Mouse (Mus musculus) forebrain, embryonic 15.5 days (tissue): ENCODE data around the gene Ankrd66. TPM values are rescaled to one million over a fixed set of nuclear protein-coding genes. Genes with fewer than 3 reads are reported as not detected.
A peak's percentile ranks its signal among the peaks of the same experiment; 100 is the strongest.
"Not testable (repeated sequence)": the region's sequence is repeated elsewhere in the genome, so short reads cannot be mapped to it uniquely, and the experiment has no call there.

Experiments
- ATAC-seq: fragments of 200-750 bp; cut with Nextera tagmentation; replicated peaks from 2 replicates; pipeline ENCODE4 v1.8.0; 2017; ENCODE audit warnings: mild to moderate bottlenecking, moderate TSS enrichment, moderate library complexity
- H3K27ac ChIP-seq: fragments of 300-500 bp; sonication (generic); replicated peaks from 2 replicates; pipeline ENCODE4 v1.5.1; 2015; ENCODE audit warnings: mild to moderate bottlenecking, inconsistent platforms
- H3K27me3 ChIP-seq: fragments of 300-500 bp; sonication (generic); 2 replicates; pipeline ENCODE4 v1.6.1; 2015; ENCODE audit warnings: inconsistent platforms
- H3K36me3 ChIP-seq: fragments of 300-500 bp; sonication (generic); 2 replicates; pipeline ENCODE4 v1.6.1; 2015; ENCODE audit warnings: mild to moderate bottlenecking, inconsistent platforms
- H3K4me1 ChIP-seq: fragments of 300-500 bp; sonication (generic); 2 replicates; pipeline ENCODE4 v1.6.1; 2015; ENCODE audit warnings: inconsistent platforms
- H3K4me2 ChIP-seq: fragments of 300-500 bp; sonication (generic); replicated peaks from 2 replicates; pipeline ENCODE4 v1.6.1; 2015; ENCODE audit warnings: mild to moderate bottlenecking, inconsistent platforms
- H3K4me3 ChIP-seq: fragments of 300-500 bp; sonication (generic); 2 replicates; pipeline ENCODE4 v1.5.1; 2015; ENCODE audit warnings: mild to moderate bottlenecking, inconsistent platforms
- H3K9ac ChIP-seq: fragments of 300-500 bp; sonication (generic); replicated peaks from 2 replicates; pipeline ENCODE4 v1.6.1; 2015; ENCODE audit warnings: mild to moderate bottlenecking, inconsistent platforms
- H3K9me3 ChIP-seq: fragments of 300-500 bp; sonication (generic); 2 replicates; pipeline ENCODE4 v1.6.1; 2016; ENCODE audit warnings: inconsistent platforms
- WGBS: fragments of 180-500 bp; shearing (Covaris S2); methylation state at CpG from one replicate; pipeline ENCODE4 v1.1.7; 2015; ENCODE audit warnings: mixed read lengths; 5-methylcytosine and 5-hydroxymethylcytosine counted together
- polyA plus RNA-seq: library from polyadenylated mRNA; unstranded; fragments of >200 nt; fragmentation: Nextera tagmentation; extraction: Ambion mirVana; gene quantifications from 2 replicates; pipeline ENCODE4 v1.2.1, GENCODE M21; 2015

The Ankrd66 gene
- polyA plus RNA-seq, 1 experiment from 2014 or later = 0.47 TPM

DNA sequence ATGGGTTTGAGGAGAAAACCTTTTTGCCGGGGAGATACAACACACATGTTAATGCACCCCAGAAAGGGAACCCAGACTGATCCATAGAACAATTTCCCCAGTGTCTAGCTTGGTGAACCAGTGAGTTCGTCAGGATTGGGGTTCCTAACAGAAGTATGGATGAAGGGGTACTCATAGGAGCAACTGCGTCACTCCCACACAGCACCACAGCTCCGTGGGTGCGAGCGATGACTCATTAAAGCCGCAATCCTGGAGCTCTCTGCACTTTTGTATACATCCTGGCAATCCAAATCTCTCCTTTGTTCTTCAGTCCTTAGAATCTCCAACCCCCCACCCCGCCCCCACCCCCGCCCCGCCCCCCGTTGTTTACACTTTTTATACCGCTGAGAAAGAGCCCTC is 24.2 kb upstream of the Ankrd66 start:
- no peaks in the 10 kb centered on the region for H3K27me3 ChIP-seq
- H3K9me3 ChIP-seq = no peaks in the 10 kb centered on the region
- H3K36me3 ChIP-seq = no peaks in the 10 kb centered on the region
- peak; percentile 55 for ATAC-seq
- peak overlapping the region; percentile 48 for H3K4me3 ChIP-seq
- H3K9ac ChIP-seq = peak overlapping the region; percentile 51
- WGBS = 4% methylated on average over 12 of the region's 12 CpGs
- H3K27ac ChIP-seq = no peak overlapping the region
- H3K4me2 ChIP-seq = peak overlapping the region; percentile 82
- peaks cover 8% of the 10 kb centered on the region for H3K4me1 ChIP-seq

DNA sequence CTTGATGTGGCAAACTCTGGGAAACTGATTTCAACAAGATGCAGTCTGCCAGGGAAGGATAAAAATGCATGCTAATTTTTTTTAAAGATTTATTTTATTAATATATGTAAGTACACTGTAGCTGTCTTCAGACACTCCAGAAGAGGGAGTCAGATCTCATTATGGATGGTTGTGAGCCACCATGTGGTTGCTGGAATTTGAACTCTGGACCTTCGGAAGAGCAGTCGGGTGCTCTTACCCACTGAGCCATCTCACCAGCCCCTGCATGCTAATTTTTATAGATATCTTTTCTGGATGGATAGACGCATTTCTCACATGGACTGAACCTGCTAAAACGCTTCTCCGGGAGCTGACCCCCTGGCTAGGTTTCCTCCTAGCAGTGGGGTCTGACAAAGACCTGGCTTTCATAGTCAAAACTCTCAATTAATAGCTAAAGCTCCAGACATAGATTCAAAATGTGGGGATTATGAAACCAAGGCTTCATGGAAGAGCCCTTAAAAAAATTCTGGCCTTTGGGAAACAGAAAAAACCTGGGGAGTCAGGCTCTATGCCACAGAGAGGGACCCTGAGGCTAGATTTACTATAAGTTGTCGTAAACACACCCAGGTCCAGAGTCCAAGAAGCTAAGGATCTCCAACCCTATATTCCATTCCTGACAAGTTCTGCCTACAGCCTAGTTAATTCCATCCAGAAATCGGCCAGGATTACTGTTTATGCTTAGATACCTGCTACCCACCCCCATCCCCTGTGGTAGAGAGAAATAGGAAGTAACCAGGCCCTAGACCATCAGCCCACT is 20.0 kb upstream of the Ankrd66 start:
- Histone ChIP-seq H3K4me3 (no peak overlapping the region), H3K27ac (no peak overlapping the region), H3K27me3 (no peaks in the 10 kb centered on the region), H3K4me2 (no peak overlapping the region), H3K36me3 (no peaks in the 10 kb centered on the region), H3K4me1 (peaks cover 4% of the 10 kb centered on the region; the same call in 1 of the 2 replicates), H3K9ac (no peak overlapping the region), H3K9me3 (no peaks in the 10 kb centered on the region)
- WGBS = 93% methylated on average over 7 of the region's 7 CpGs
- ATAC-seq = no peak

DNA sequence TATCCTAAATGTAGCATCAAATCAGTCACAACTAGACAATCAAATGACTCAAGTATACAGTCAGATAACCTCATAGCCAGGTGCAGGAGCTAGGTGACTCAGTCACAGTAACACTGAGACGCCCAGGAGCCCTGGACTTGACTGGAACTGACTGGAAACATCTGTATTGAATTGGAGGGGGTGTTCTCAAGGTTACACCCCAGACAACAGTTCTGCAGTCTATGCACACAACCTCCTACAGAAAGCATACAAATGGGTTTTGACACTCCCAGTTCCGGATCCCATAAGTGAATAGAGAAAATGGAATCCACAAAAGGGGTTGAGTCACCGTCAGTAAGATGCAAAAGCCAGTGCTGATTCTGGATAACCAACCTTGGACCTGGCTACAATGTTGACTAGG is 15.2 kb upstream of the Ankrd66 start:
- H3K27me3 ChIP-seq = no peaks in the 10 kb centered on the region
- H3K9ac ChIP-seq = no peak overlapping the region
- no peaks in the 10 kb centered on the region for H3K9me3 ChIP-seq
- no peak overlapping the region for H3K4me2 ChIP-seq
- WGBS = 85% methylated on average over 3 of the region's 3 CpGs
- 0 out of 2 replicates have a peak, but pooled peaks cover 5% of the 10 kb centered on the region for H3K4me1 ChIP-seq
- H3K27ac ChIP-seq = no peak overlapping the region
- H3K36me3 ChIP-seq = no peaks in the 10 kb centered on the region
- H3K4me3 ChIP-seq = no peak overlapping the region
- ATAC-seq = no peak

DNA sequence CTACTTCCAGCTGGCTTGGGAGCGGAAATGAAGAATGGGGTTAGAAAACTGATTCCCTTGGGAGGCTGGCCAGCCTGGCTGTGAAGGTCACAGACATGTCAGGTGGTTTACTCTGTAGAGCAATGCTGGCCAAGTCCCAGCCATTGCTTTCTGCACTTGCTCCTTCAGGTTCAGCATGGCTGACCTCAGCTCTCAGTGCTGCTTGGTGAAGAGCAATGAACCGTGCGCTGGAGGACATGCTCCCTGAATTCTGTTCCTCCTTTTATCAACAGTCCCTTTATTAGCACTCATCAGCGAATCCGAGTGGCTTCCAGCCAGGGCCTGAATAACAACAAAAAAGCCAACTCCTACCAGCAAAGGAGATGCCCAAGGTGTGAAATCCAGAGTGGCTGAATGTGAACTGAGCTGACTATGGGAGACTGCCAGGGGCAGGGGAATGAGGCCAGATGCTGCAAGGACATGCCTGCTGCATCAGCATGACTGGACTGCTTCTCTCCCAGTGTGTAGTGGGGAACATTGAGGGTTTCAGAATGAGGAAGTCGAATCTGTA is 14.2 kb upstream of the Ankrd66 start:
- WGBS = 39% methylated on average over 6 of the region's 6 CpGs
- no peak overlapping the region for H3K4me3 ChIP-seq

DNA sequence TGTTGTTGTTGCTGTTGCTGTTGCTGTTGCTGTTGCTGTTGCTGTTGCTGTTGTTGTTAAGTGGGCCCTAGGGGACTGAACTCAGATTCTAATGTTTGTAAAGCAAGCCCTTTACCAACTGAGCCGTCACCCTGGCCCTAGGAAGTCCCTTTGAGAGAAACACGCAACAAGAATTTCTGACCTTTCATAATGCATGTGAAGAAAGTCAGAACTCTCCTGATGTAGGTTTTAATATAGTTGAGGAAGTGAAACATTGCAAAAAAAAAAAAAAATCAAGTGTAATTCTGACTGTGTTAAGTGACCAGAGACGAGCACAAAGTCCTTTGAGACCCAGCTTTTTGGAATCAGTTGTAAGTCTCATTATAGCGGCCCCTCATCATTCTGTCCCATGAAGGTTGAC is 13.7 kb upstream of the Ankrd66 start:
- no peaks in the 10 kb centered on the region for H3K36me3 ChIP-seq
- ATAC-seq = peak; percentile 26; the same call in 1 of the 2 replicates
- H3K27ac ChIP-seq = no peak overlapping the region
- H3K4me3 ChIP-seq = no peak overlapping the region
- no peaks in the 10 kb centered on the region for H3K27me3 ChIP-seq
- H3K4me2 ChIP-seq = no peak overlapping the region
- no peaks in the 10 kb centered on the region for H3K9me3 ChIP-seq
- 0 out of 2 replicates have a peak, but pooled peaks cover 5% of the 10 kb centered on the region for H3K4me1 ChIP-seq
- 82% methylated on average over 4 of the region's 4 CpGs for WGBS
- no peak overlapping the region for H3K9ac ChIP-seq

More for the DNA sequence above, 14.2 kb upstream of the Ankrd66 start:
- Histone ChIP-seq H3K4me1 (0 out of 2 replicates have a peak, but pooled peaks cover 5% of the 10 kb centered on the region), H3K4me2 (no peak overlapping the region), H3K9me3 (no peaks in the 10 kb centered on the region), H3K9ac (no peak overlapping the region), H3K36me3 (no peaks in the 10 kb centered on the region), H3K27me3 (no peaks in the 10 kb centered on the region), H3K27ac (no peak overlapping the region)
- ATAC-seq = peak; percentile 58

DNA sequence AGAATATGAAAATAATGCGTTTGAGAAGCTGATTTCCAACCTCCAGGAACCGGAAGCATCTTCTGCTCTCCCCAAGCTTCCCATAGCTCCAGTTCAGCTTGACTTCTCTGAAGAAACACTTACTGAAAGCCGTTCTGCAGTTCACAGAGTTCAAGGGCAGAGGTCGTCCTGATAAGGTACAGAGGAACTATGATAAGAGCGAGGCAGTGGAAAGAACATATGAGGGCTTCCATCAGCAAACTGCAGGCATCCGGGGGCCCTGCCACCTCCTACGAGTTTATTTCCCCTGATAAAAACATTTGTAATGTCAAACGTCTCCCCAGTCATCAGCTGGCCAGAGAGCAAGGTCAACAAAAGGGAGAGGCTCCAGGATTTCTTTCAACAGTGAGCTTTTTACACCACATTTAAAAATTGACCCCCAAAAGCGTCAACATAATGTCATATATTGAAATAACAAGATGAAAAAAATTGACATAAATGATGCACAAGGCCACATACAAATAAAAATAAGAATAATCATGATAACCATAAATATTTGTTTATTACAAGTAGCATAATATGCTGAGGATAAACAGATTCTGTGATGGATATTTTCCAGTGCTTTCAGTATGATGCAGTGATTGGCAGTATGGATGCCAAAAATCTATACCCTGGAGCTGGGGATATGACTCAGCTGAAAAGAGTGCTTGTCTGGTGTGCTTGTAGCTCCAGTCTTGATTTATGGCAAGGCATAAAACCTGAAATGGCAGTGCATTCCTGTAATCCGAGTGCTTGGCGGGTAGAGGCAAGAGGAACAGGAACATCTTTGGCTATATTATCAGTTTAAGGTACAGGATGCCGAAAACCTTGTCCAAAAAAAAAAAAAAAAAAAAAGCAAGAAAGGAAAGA is 11.3 kb upstream of the Ankrd66 start:
- Histone ChIP-seq H3K27ac (no peak overlapping the region), H3K4me1 (0 out of 2 replicates have a peak, but pooled peaks cover 5% of the 10 kb centered on the region), H3K9ac (no peak overlapping the region), H3K27me3 (no peaks in the 10 kb centered on the region), H3K9me3 (no peaks in the 10 kb centered on the region), H3K36me3 (no peaks in the 10 kb centered on the region), H3K4me2 (no peak overlapping the region), H3K4me3 (no peak overlapping the region)
- ATAC-seq = no peak
- WGBS = 90% methylated on average over 12 of the region's 12 CpGs

DNA sequence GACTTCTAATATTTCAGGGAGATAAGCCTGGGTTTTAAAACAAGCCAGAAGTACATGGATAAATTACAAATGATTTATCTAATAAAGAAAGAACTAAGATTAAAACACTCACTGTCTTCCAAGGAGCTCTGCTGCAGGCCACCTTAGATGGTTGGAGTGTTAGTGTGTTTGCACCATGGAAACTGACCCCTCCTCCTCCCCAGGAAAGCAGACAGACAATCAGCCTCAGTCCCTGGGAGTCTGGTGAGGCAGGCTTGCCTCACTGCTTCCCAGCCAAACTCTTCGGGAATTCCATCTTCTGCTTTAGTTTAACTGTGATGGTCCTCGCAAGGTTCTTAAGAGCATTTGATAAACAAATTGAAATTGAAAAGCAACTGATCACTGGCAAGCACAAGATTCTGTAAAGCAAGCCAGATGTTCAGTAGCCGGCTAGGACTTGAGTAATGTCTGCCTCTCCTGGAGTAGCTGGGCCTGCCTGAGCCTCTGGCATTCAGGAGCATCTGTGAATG is 7.7 kb upstream of the Ankrd66 start:
- no peak overlapping the region for H3K27ac ChIP-seq
- H3K9ac ChIP-seq = no peak overlapping the region
- no peak overlapping the region for H3K4me2 ChIP-seq
- no peak for ATAC-seq
- WGBS = 47% methylated on average over 3 of the region's 3 CpGs
- H3K4me1 ChIP-seq = no peaks in the 10 kb centered on the region
- H3K4me3 ChIP-seq = no peak overlapping the region
- H3K27me3 ChIP-seq = no peaks in the 10 kb centered on the region
- H3K9me3 ChIP-seq = no peaks in the 10 kb centered on the region
- no peaks in the 10 kb centered on the region for H3K36me3 ChIP-seq

DNA sequence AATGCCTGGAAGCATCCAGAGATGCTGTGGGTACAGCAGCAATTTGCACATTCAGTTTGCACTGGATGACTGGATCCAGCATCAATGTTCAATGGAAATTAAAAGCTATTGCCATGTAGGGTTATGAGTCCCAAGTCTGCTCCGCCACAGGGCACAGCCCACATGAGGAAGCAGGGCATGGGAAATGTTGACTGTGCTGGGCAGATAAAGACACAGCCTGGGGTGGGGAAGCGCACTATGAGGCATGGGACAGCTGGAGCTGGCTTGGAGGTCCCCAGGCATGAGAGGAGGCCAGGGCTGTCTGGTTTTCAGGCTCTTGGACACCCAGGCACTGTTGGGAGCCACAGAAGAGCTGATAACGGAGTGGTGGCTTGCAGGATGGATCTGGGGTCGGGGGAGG is 601 bp upstream of the Ankrd66 start:
- Histone ChIP-seq H3K4me3 (no peak overlapping the region), H3K4me2 (no peak overlapping the region), H3K4me1 (no peaks in the 10 kb centered on the region), H3K9ac (no peak overlapping the region), H3K36me3 (no peaks in the 10 kb centered on the region), H3K27ac (no peak overlapping the region), H3K27me3 (no peaks in the 10 kb centered on the region), H3K9me3 (no peaks in the 10 kb centered on the region)
- ATAC-seq = no peak
- WGBS = 85% methylated on average over 4 of the region's 4 CpGs

DNA sequence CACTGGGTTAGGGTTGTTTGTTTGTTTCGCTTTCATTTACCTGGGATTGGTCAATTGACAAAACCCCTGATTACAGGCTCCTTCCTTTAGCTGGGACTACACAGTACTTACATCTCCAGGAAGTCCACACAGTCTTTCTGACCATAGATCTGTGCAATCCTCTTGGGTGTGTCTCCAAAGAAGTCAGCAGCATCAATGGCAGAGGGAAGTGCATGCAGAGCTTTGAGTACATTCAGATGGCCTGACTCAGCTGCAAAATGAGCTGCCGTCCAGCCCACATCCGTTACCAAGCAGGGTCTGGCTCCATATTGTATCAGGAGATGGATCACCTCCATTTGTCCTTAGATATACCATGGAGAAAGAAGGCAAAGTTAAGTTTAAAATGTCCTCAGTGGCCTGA is 4.7 kb downstream of the Ankrd66 start:
- WGBS = 92% methylated on average over 3 of the region's 3 CpGs
- Histone ChIP-seq H3K9ac (no peak overlapping the region), H3K27me3 (no peaks in the 10 kb centered on the region), H3K4me1 (peaks cover 9% of the 10 kb centered on the region), H3K36me3 (no peaks in the 10 kb centered on the region), H3K9me3 (no peaks in the 10 kb centered on the region), H3K27ac (no peak overlapping the region), H3K4me3 (no peak overlapping the region), H3K4me2 (no peak overlapping the region)
- no peak for ATAC-seq

DNA sequence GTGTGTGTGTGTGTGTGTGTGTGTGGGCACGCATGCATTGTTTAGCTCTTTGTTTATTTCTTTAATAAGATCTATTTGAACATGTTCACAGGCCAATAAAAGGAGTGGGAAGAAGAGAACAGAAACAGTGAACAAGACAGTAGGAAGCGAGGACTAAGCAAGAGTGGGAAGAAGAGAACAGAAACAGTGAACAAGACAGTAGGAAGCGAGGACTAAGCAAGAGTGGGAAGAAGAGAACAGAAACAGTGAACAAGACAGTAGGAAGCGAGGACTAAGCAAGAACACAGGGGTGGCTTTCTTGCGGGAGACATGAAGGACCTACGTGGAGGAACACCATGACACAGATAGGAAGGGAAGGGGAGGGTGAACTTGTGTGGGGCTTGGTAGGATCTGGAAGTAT is 6.6 kb downstream of the Ankrd66 start:
- H3K36me3 ChIP-seq, H3K9me3 ChIP-seq, H3K9ac ChIP-seq, H3K27me3 ChIP-seq, H3K4me2 ChIP-seq, ATAC-seq, H3K4me3 ChIP-seq, H3K27ac ChIP-seq, H3K4me1 ChIP-seq: not testable (repeated sequence)
- 85% methylated on average over 6 of the region's 6 CpGs for WGBS

DNA sequence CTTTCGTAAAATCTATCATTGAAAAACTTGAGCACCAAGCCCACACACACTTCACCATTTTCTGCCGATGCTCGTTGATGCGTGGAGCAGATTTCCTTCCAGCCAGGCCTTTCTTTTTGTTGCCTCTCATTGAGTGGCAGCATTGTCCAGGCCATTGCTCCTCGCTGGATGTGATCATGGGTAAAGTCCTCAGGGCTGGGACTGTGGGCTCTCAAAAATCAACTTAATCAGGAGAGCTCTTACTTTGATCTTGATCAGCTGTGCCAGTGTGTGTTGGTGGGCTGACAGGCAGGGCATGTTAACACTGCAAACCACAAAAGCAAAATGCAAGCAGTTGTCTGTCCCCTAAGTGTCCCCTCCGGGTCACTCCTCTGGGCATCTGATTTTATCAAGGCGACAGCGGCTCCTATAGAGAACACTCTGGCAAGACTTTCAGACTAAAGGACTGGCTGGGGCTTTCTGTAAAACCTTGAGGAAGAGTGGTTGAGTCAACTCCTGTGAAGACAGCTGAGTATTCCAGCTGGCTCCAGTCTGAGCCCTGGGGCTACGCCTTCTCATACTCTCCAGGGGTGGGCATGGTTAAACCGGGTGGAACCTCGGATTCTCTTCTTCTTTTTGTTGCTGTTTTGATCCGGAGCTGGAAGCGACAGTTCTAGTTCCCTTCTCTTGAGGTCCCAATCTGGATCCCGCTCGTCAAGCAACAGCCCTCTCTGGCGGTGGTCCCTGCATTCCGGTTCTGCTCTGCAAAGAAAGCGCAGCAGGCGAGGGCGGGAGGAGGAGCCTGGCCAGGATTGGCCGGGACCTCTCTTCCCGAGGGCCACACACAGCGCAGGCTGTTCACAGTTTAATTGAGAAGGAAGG is 8.8 kb downstream of the Ankrd66 start:
- 0 out of 2 replicates have a peak overlapping the region, but pooled peaks have one; percentile 4 for H3K4me3 ChIP-seq
- no peaks in the 10 kb centered on the region for H3K36me3 ChIP-seq
- 5% methylated on average over 23 of the region's 23 CpGs for WGBS
- H3K9me3 ChIP-seq = no peaks in the 10 kb centered on the region
- no peak overlapping the region for H3K27ac ChIP-seq
- peaks cover 12% of the 10 kb centered on the region for H3K4me1 ChIP-seq
- no peaks in the 10 kb centered on the region for H3K27me3 ChIP-seq
- ATAC-seq = peak; percentile 83
- peak overlapping the region; percentile 30 for H3K4me2 ChIP-seq
- 0 out of 2 replicates have a peak overlapping the region, but pooled peaks have one; percentile 7 for H3K9ac ChIP-seq
